Mouse (Mus musculus) CD4-positive helper T cell, adult 2 months (primary cell): ENCODE data around the gene Itpr2.

Experiments used
- DNase-seq: peaks from one replicate; pipeline ENCODE4 v3.0.0-alpha.2; 2012; ENCODE audit warnings: low read depth, missing footprints, low spot score

Itpr2 gene

GRCm38 (mm10) chr6:146416461-146416860, 85.6 kb downstream of the Itpr2 start:
- no peak for DNase-seq

GRCm38 (mm10) chr6:146414094-146414493, 87.9 kb downstream of the Itpr2 start:
- no peak for DNase-seq

GRCm38 (mm10) chr6:146411446-146412070, 90.5 kb downstream of the Itpr2 start:
- no peak for DNase-seq

GRCm38 (mm10) chr6:146410427-146410810, 91.6 kb downstream of the Itpr2 start:
- no peak for DNase-seq

- peak; percentile 87 for DNase-seq
These were observed 92.2 kb downstream of the Itpr2 start for GRCm38 (mm10) chr6:146409692-146410426.

GRCm38 (mm10) chr6:146405380-146405779, 96.6 kb downstream of the Itpr2 start:
- peak; percentile 55 for DNase-seq

GRCm38 (mm10) chr6:146404876-146405275, 97.1 kb downstream of the Itpr2 start:
- DNase-seq, result no peak

- DNase-seq, result no peak
These were observed 97.9 kb downstream of the Itpr2 start for GRCm38 (mm10) chr6:146404156-146404555.

GRCm38 (mm10) chr6:146402905-146403642, 98.9 kb downstream of the Itpr2 start:
- DNase-seq, result no peak

GRCm38 (mm10) chr6:146397803-146398202, 104.2 kb downstream of the Itpr2 start:
- DNase-seq, result no peak

- DNase-seq, result no peak
These were observed 105.8 kb downstream of the Itpr2 start for GRCm38 (mm10) chr6:146396253-146396652.

- no peak for DNase-seq
These were observed 106.4 kb downstream of the Itpr2 start for GRCm38 (mm10) chr6:146395616-146396015.

GRCm38 (mm10) chr6:146392188-146392587, 109.8 kb downstream of the Itpr2 start:
- no peak for DNase-seq

GRCm38 (mm10) chr6:146390159-146390558, 111.9 kb downstream of the Itpr2 start:
- DNase-seq, result no peak

- DNase-seq, result no peak
These were observed 114.0 kb downstream of the Itpr2 start for GRCm38 (mm10) chr6:146388010-146388409.

- no peak for DNase-seq
These were observed 114.8 kb downstream of the Itpr2 start for GRCm38 (mm10) chr6:146387039-146387713.

- DNase-seq, result no peak
These were observed 122.8 kb downstream of the Itpr2 start for GRCm38 (mm10) chr6:146379263-146379662.

- no peak for DNase-seq
These were observed 130.5 kb downstream of the Itpr2 start for GRCm38 (mm10) chr6:146371511-146371910.

- no peak for DNase-seq
These were observed 135.8 kb downstream of the Itpr2 start for GRCm38 (mm10) chr6:146366180-146366579.

- no peak for DNase-seq
These were observed 144.1 kb downstream of the Itpr2 start for GRCm38 (mm10) chr6:146357911-146358310.

GRCm38 (mm10) chr6:146352258-146352805, 149.7 kb downstream of the Itpr2 start:
- DNase-seq, result no peak

GRCm38 (mm10) chr6:146351816-146352215, 150.2 kb downstream of the Itpr2 start:
- DNase-seq, result no peak
